Mouse (Mus musculus): Measurements from ENCODE around the gene Atg4c. TPM values are rescaled to one million over a fixed set of nuclear protein-coding genes. Genes with fewer than 3 reads are reported as not detected.
A peak's percentile ranks its signal among the peaks of the same experiment; 100 is the strongest.

The Atg4c gene
- polyA plus RNA-seq, 1 experiment from 2014 or later = 18.5 TPM

GRCm38 (mm10) chr4:99176841-99177240, 16.9 kb upstream of the Atg4c start:
- Histone ChIP-seq H3K4me3 (no peak overlapping the region), H3K27me3 (no peaks in the 10 kb centered on the region), H3K27ac (no peak overlapping the region), H3K9me3 (no peaks in the 10 kb centered on the region), H3K36me3 (no peaks in the 10 kb centered on the region), H3K9ac (no peak overlapping the region), H3K4me2 (replicated peaks) (no peak overlapping the region), H3K4me1 (peaks cover 9% of the 10 kb centered on the region; the same call in 1 of the 2 replicates)
- WGBS = 55% methylated on average over 7 of the region's 7 CpGs
- no peak for ATAC-seq (ENCODE audit: low FRiP score, low read depth)

- Histone ChIP-seq H3K27me3 (no peaks in the 10 kb centered on the region), H3K9me3 (no peaks in the 10 kb centered on the region), H3K9ac (no peak overlapping the region), H3K4me1 (peaks cover 13% of the 10 kb centered on the region; the same call in 1 of the 2 replicates), H3K4me2 (replicated peaks) (no peak overlapping the region), H3K4me3 (no peak overlapping the region), H3K27ac (no peak overlapping the region), H3K36me3 (no peaks in the 10 kb centered on the region)
- no peak for ATAC-seq (ENCODE audit: low FRiP score, low read depth)
- 82% methylated on average over 4 of the region's 4 CpGs for WGBS
These were observed 16.5 kb upstream of the Atg4c start for GRCm38 (mm10) chr4:99177255-99177654.

- Histone ChIP-seq H3K4me1 (peaks cover 13% of the 10 kb centered on the region; the same call in 1 of the 2 replicates), H3K9me3 (no peaks in the 10 kb centered on the region), H3K27me3 (no peaks in the 10 kb centered on the region), H3K4me2 (replicated peaks) (no peak overlapping the region), H3K27ac (no peak overlapping the region), H3K9ac (no peak overlapping the region), H3K36me3 (no peaks in the 10 kb centered on the region), H3K4me3 (no peak overlapping the region)
- WGBS = 87% methylated on average over 5 of the region's 5 CpGs
- no peak for ATAC-seq (ENCODE audit: low FRiP score, low read depth)
These were observed 14.9 kb upstream of the Atg4c start for GRCm38 (mm10) chr4:99178851-99179250.

- Histone ChIP-seq H3K4me2 (replicated peaks) (no peak overlapping the region), H3K4me1 (peaks cover 13% of the 10 kb centered on the region; the same call in 1 of the 2 replicates), H3K27me3 (no peaks in the 10 kb centered on the region), H3K36me3 (no peaks in the 10 kb centered on the region), H3K9ac (no peak overlapping the region), H3K4me3 (no peak overlapping the region), H3K27ac (no peak overlapping the region), H3K9me3 (no peaks in the 10 kb centered on the region)
- peak; percentile 42; the same call in 1 of the 2 replicates for ATAC-seq (ENCODE audit: low FRiP score, low read depth)
- WGBS = 49% methylated on average over 21 of the region's 21 CpGs
These were observed 14.2 kb upstream of the Atg4c start for GRCm38 (mm10) chr4:99179446-99180120.

GRCm38 (mm10) chr4:99180921-99181320, 12.8 kb upstream of the Atg4c start:
- H3K9ac ChIP-seq = no peak overlapping the region
- no peak overlapping the region for H3K4me3 ChIP-seq
- no peak for ATAC-seq (ENCODE audit: low FRiP score, low read depth)
- H3K27ac ChIP-seq = no peak overlapping the region
- H3K4me1 ChIP-seq = peaks cover 13% of the 10 kb centered on the region; the same call in 1 of the 2 replicates
- no peaks in the 10 kb centered on the region for H3K9me3 ChIP-seq
- 71% methylated on average over 5 of the region's 5 CpGs for WGBS
- no peak overlapping the region for H3K4me2 ChIP-seq (replicated peaks)
- H3K36me3 ChIP-seq = no peaks in the 10 kb centered on the region
- H3K27me3 ChIP-seq = no peaks in the 10 kb centered on the region

GRCm38 (mm10) chr4:99181739-99182419, 11.9 kb upstream of the Atg4c start:
- Histone ChIP-seq H3K9me3 (no peaks in the 10 kb centered on the region), H3K4me3 (no peak overlapping the region), H3K9ac (no peak overlapping the region), H3K4me2 (replicated peaks) (no peak overlapping the region), H3K27me3 (no peaks in the 10 kb centered on the region), H3K36me3 (no peaks in the 10 kb centered on the region), H3K4me1 (peaks cover 13% of the 10 kb centered on the region; the same call in 1 of the 2 replicates), H3K27ac (no peak overlapping the region)
- 76% methylated on average over 9 of the region's 9 CpGs for WGBS
- ATAC-seq (ENCODE audit: low FRiP score, low read depth) = no peak

GRCm38 (mm10) chr4:99182660-99183431, 10.9 kb upstream of the Atg4c start:
- no peak overlapping the region for H3K27ac ChIP-seq
- ATAC-seq (ENCODE audit: low FRiP score, low read depth) = no peak

GRCm38 (mm10) chr4:99184678-99185077, 9.1 kb upstream of the Atg4c start:
- H3K9me3 ChIP-seq = no peaks in the 10 kb centered on the region
- WGBS = 69% methylated on average over 4 of the region's 4 CpGs
- peaks cover 10% of the 10 kb centered on the region; the same call in 1 of the 2 replicates for H3K4me1 ChIP-seq
- no peak overlapping the region for H3K27ac ChIP-seq
- no peaks in the 10 kb centered on the region for H3K27me3 ChIP-seq
- no peak overlapping the region for H3K4me3 ChIP-seq
- ATAC-seq (ENCODE audit: low FRiP score, low read depth) = no peak
- H3K36me3 ChIP-seq = no peaks in the 10 kb centered on the region
- H3K9ac ChIP-seq = no peak overlapping the region
- H3K4me2 ChIP-seq (replicated peaks) = no peak overlapping the region

More at GRCm38 (mm10) chr4:99182660-99183431, 10.9 kb upstream of the Atg4c start:
- Histone ChIP-seq H3K36me3 (no peaks in the 10 kb centered on the region), H3K4me1 (peaks cover 13% of the 10 kb centered on the region; the same call in 1 of the 2 replicates), H3K4me2 (replicated peaks) (no peak overlapping the region), H3K9me3 (no peaks in the 10 kb centered on the region), H3K27me3 (no peaks in the 10 kb centered on the region), H3K9ac (no peak overlapping the region), H3K4me3 (no peak overlapping the region)
- WGBS = 78% methylated on average over 20 of the region's 20 CpGs

- H3K36me3 ChIP-seq = no peaks in the 10 kb centered on the region
- no peak overlapping the region for H3K27ac ChIP-seq
- 73% methylated on average over 4 of the region's 4 CpGs for WGBS
- no peak for ATAC-seq (ENCODE audit: low FRiP score, low read depth)
- H3K9me3 ChIP-seq = no peaks in the 10 kb centered on the region
- no peak overlapping the region for H3K4me3 ChIP-seq
- 0 out of 2 replicates have a peak, but pooled peaks cover 4% of the 10 kb centered on the region for H3K4me1 ChIP-seq
- H3K9ac ChIP-seq = no peak overlapping the region
- H3K4me2 ChIP-seq (replicated peaks) = no peak overlapping the region
- no peaks in the 10 kb centered on the region for H3K27me3 ChIP-seq
These were observed 8.4 kb upstream of the Atg4c start for GRCm38 (mm10) chr4:99185305-99185704.

GRCm38 (mm10) chr4:99186412-99187125, 7.2 kb upstream of the Atg4c start:
- no peaks in the 10 kb centered on the region for H3K9me3 ChIP-seq
- 0 out of 2 replicates have a peak, but pooled peaks cover 3% of the 10 kb centered on the region for H3K4me1 ChIP-seq
- ATAC-seq (ENCODE audit: low FRiP score, low read depth) = no peak
- no peak overlapping the region for H3K9ac ChIP-seq
- 92% methylated on average over 11 of the region's 11 CpGs for WGBS
- H3K4me3 ChIP-seq = no peak overlapping the region
- H3K4me2 ChIP-seq (replicated peaks) = no peak overlapping the region
- no peaks in the 10 kb centered on the region for H3K36me3 ChIP-seq
- no peaks in the 10 kb centered on the region for H3K27me3 ChIP-seq
- H3K27ac ChIP-seq = no peak overlapping the region

GRCm38 (mm10) chr4:99192640-99193039, 1.1 kb upstream of the Atg4c start:
- peaks cover 9% of the 10 kb centered on the region; the same call in 1 of the 2 replicates for H3K4me1 ChIP-seq
- no peaks in the 10 kb centered on the region for H3K9me3 ChIP-seq
- no peak overlapping the region for H3K9ac ChIP-seq
- no peak overlapping the region for H3K4me2 ChIP-seq (replicated peaks)
- H3K27ac ChIP-seq = no peak overlapping the region
- no peak for ATAC-seq (ENCODE audit: low FRiP score, low read depth)
- WGBS = 70% methylated on average over 1 of the region's 1 CpGs
- no peaks in the 10 kb centered on the region for H3K36me3 ChIP-seq
- H3K27me3 ChIP-seq = no peaks in the 10 kb centered on the region
- no peak overlapping the region for H3K4me3 ChIP-seq
